23 mouse cellular contexts compared by ENCODE assay signal in the genomic region with DNA sequence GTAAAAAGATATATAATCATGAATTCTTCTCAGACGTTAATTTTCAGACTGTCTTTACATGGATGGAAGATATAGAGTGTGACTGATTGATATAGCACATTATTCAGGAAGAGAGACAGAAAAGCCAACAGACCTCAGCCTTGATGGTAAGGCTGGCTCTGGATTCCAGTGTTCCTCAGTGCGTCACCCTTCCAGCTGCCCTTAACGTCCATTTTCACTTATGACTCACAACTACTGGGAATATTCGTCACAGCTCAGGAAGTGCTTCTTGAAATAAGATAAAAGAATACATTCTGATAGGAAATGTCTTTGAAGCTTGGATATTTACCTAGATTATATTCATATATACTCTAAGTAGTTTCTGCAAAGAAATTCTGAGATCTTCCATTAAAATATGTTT.
DNase-seq lines count a peak whose midpoint lies in the region; ATAC-seq lines count a peak whose summit lies in the region.
"Had no signal": no experiment of that assay in that cellular context is flagged by ENCODE, and none has a peak within 500 bp of the region (broad histone marks: within the 10 kb centered on the region; RNA-seq: fewer than 3 reads in every experiment).

No protein-coding gene starts in this region.

- no peaks in the 10 kb centered on the region for H3K4me1 ChIP-seq in forebrain, embryonic 15.5 days
- H3K4me1 ChIP-seq: embryonic facial prominence, embryonic 13.5 days; hindbrain, embryonic 13.5 days; limb, embryonic 15.5 days; midbrain, embryonic 12.5 days; neural tube, embryonic 13.5 days; stomach, embryonic 15.5 days had no signal

- ATAC-seq in hematopoietic stem cell, adult 5-6 weeks (replicated peaks in 1 of 2; ENCODE audit: insufficient read depth in 1 of 2, low FRiP score in 2 of 2, low TSS enrichment in 1 of 2, low read depth in 1 of 2, poor library complexity in 2 of 2, severe bottlenecking in 2 of 2): peak; percentile 22 to 56; a peak in 2 of 4 replicates
- no peak for ATAC-seq in forebrain, embryonic 15.5 days (replicated peaks)
- ATAC-seq: forebrain, embryonic 14.5 days; intestine, embryonic 16.5 days had no signal

- no peak overlapping the region for H3K4me2 ChIP-seq in forebrain, embryonic 15.5 days (replicated peaks)
- H3K4me2 ChIP-seq: embryonic facial prominence, embryonic 13.5 days; heart, embryonic 11.5 days; hindbrain, embryonic 13.5 days; limb, embryonic 15.5 days; midbrain, embryonic 12.5 days; neural tube, embryonic 13.5 days; stomach, embryonic 15.5 days had no signal

- peak; percentile 2 for DNase-seq in adrenal gland, postnatal 10 days
- DNase-seq in adrenal gland, adult 18-20 months (ENCODE audit: low spot score in 2 of 2): no peak
- peak; percentile 49 for DNase-seq in 3T3-L1 (ENCODE audit: low read depth, low spot score)
- DNase-seq in MEL-GATA-1-ER (ENCODE audit: extremely low read depth, low read depth): peak; percentile 33
- no peak for DNase-seq in spleen, postnatal 14 days (ENCODE audit: low spot score in 2 of 2)
- no peak for DNase-seq in left cerebral cortex, adult 9 months (ENCODE audit: low spot score in 2 of 2)
- DNase-seq: cerebellum, adult 11 months; cerebellum, postnatal 10 days; heart, postnatal 10 days; lung, adult 2 months; spleen, adult 18-20 months; thymus, adult 18-20 months had no signal

- H3K27ac ChIP-seq in forebrain, embryonic 15.5 days (replicated peaks): no peak overlapping the region
- H3K27ac ChIP-seq: embryonic facial prominence, embryonic 13.5 days; hindbrain, embryonic 13.5 days; limb, embryonic 15.5 days; midbrain, embryonic 12.5 days; neural tube, embryonic 13.5 days; stomach, embryonic 15.5 days had no signal

- H3K4me3 ChIP-seq in forebrain, embryonic 15.5 days: no peak overlapping the region
- H3K4me3 ChIP-seq: embryonic facial prominence, embryonic 13.5 days; hindbrain, embryonic 13.5 days; limb, embryonic 15.5 days; midbrain, embryonic 12.5 days; neural tube, embryonic 13.5 days; stomach, embryonic 15.5 days had no signal

- 88% methylated on average over 4 of the region's 4 CpGs for WGBS in forebrain, embryonic 15.5 days

- H3K9ac ChIP-seq in forebrain, embryonic 15.5 days (replicated peaks): no peak overlapping the region
- H3K9ac ChIP-seq: embryonic facial prominence, embryonic 13.5 days; hindbrain, embryonic 13.5 days; limb, embryonic 15.5 days; midbrain, embryonic 12.5 days; neural tube, embryonic 13.5 days; stomach, embryonic 15.5 days had no signal

- H3K27me3 ChIP-seq in forebrain, embryonic 15.5 days: no peaks in the 10 kb centered on the region
- H3K27me3 ChIP-seq: embryonic facial prominence, embryonic 13.5 days; hindbrain, embryonic 13.5 days; limb, embryonic 15.5 days; midbrain, embryonic 12.5 days; neural tube, embryonic 13.5 days; stomach, embryonic 15.5 days had no signal

- no peaks in the 10 kb centered on the region for H3K36me3 ChIP-seq in forebrain, embryonic 15.5 days
- H3K36me3 ChIP-seq: embryonic facial prominence, embryonic 13.5 days; hindbrain, embryonic 13.5 days; limb, embryonic 15.5 days; midbrain, embryonic 12.5 days; neural tube, embryonic 13.5 days; stomach, embryonic 15.5 days had no signal

- H3K9me3 ChIP-seq in forebrain, embryonic 15.5 days: no peaks in the 10 kb centered on the region
- H3K9me3 ChIP-seq: embryonic facial prominence, embryonic 13.5 days; hindbrain, embryonic 13.5 days; limb, embryonic 15.5 days; midbrain, embryonic 12.5 days; neural tube, embryonic 13.5 days; stomach, embryonic 15.5 days had no signal

Comparison
In these comparisons a context has a peak if more than half of its experiments do, and no peak if none do; other contexts are left out.
1. DNase-seq: peak in adrenal gland, postnatal 10 days (single experiment), 3T3-L1 (single experiment) and MEL-GATA-1-ER (single experiment); none in adrenal gland, adult 18-20 months (0 of 2), spleen, postnatal 14 days (0 of 2) and left cerebral cortex, adult 9 months (0 of 2).